Mouse (Mus musculus) liver, embryonic 15.5 days (tissue): ENCODE data around the gene Lnpk. TPM values are rescaled to one million over a fixed set of nuclear protein-coding genes. Genes with fewer than 3 reads are reported as not detected.

Experiments used
- ATAC-seq: fragments of 200-750 bp; cut with Nextera tagmentation; 2 replicates; pipeline ENCODE4 v1.8.0; 2017; ENCODE audit warnings: moderate number of reproducible peaks, mild to moderate bottlenecking, moderate library complexity; ENCODE audit not compliant: insufficient read depth
- H3K27ac ChIP-seq: fragments of 300-500 bp; sonication (generic); replicated peaks from 2 replicates; pipeline ENCODE4 v1.5.1; 2015; ENCODE audit warnings: mild to moderate bottlenecking, inconsistent platforms
- H3K27me3 ChIP-seq: fragments of 300-500 bp; sonication (generic); 2 replicates; pipeline ENCODE4 v1.6.1; 2015; ENCODE audit warnings: mild to moderate bottlenecking, inconsistent platforms
- H3K36me3 ChIP-seq: fragments of 300-500 bp; sonication (generic); replicated peaks from 2 replicates; pipeline ENCODE4 v1.6.1; 2015; ENCODE audit warnings: moderate library complexity, mild to moderate bottlenecking, inconsistent platforms
- H3K4me1 ChIP-seq: fragments of 300-500 bp; sonication (generic); replicated peaks from 2 replicates; pipeline ENCODE4 v1.6.1; 2015; ENCODE audit warnings: inconsistent platforms
- H3K4me2 ChIP-seq: fragments of 300-500 bp; sonication (generic); 2 replicates; pipeline ENCODE4 v1.6.1; 2015; ENCODE audit warnings: moderate library complexity, mild to moderate bottlenecking, inconsistent platforms
- H3K4me3 ChIP-seq: fragments of 300-500 bp; sonication (generic); replicated peaks from 2 replicates; pipeline ENCODE4 v1.5.1; 2015; ENCODE audit warnings: mild to moderate bottlenecking, inconsistent platforms
- H3K9ac ChIP-seq: fragments of 300-500 bp; sonication (generic); 2 replicates; pipeline ENCODE4 v1.6.1; 2015; ENCODE audit warnings: moderate library complexity, mild to moderate bottlenecking, inconsistent platforms
- H3K9me3 ChIP-seq: fragments of 300-500 bp; sonication (generic); replicated peaks from 2 replicates; pipeline ENCODE4 v1.6.1; 2016; ENCODE audit warnings: inconsistent platforms
- WGBS: fragments of 180-500 bp; shearing (Covaris S2); methylation state at CpG from one replicate; pipeline ENCODE4 v1.1.7; 2015; ENCODE audit warnings: mixed read lengths; ENCODE audit not compliant: insufficient replicate concordance; 5-methylcytosine and 5-hydroxymethylcytosine counted together
- polyA plus RNA-seq: library from polyadenylated mRNA; unstranded; fragments of >200 nt; fragmentation: Nextera tagmentation; extraction: Ambion mirVana; gene quantifications from 2 replicates; pipeline ENCODE4 v1.2.1, GENCODE M21; 2015

The Lnpk gene
- polyA plus RNA-seq, 1 experiment from 2014 or later: 17.3 TPM

GRCm38 (mm10) chr2:74490186-74490585 lies 89.0 kb downstream of the Lnpk start:
- H3K9me3 ChIP-seq: no peaks in the 10 kb centered on the region
- no peak overlapping the region for H3K9ac ChIP-seq
- no peaks in the 10 kb centered on the region for H3K4me1 ChIP-seq
- no peak overlapping the region for H3K4me3 ChIP-seq
- H3K27me3 ChIP-seq: no peaks in the 10 kb centered on the region
- no peaks in the 10 kb centered on the region for H3K36me3 ChIP-seq
- no peak for ATAC-seq
- 64% methylated on average over 1 of the region's 1 CpGs for whole genome bisulfite sequencing
- H3K4me2 ChIP-seq: no peak overlapping the region
- no peak overlapping the region for H3K27ac ChIP-seq

- Histone ChIP-seq H3K4me1 (no peaks in the 10 kb centered on the region), H3K9ac (no peak overlapping the region), H3K27me3 (no peaks in the 10 kb centered on the region), H3K36me3 (no peaks in the 10 kb centered on the region), H3K9me3 (no peaks in the 10 kb centered on the region), H3K27ac (no peak overlapping the region), H3K4me3 (no peak overlapping the region), H3K4me2 (no peak overlapping the region)
- no peak for ATAC-seq
- 60% methylated on average over 7 of the region's 7 CpGs for WGBS
Observed at GRCm38 (mm10) chr2:74488443-74488842, 90.8 kb downstream of the Lnpk start.

GRCm38 (mm10) chr2:74482651-74483050 lies 96.6 kb downstream of the Lnpk start:
- no peaks in the 10 kb centered on the region for H3K27me3 ChIP-seq
- H3K4me3 ChIP-seq: no peak overlapping the region
- H3K9ac ChIP-seq: no peak overlapping the region
- WGBS: 59% methylated on average over 10 of the region's 10 CpGs
- no peak for ATAC-seq
- no peak overlapping the region for H3K4me2 ChIP-seq
- H3K27ac ChIP-seq: no peak overlapping the region
- H3K9me3 ChIP-seq: no peaks in the 10 kb centered on the region
- H3K4me1 ChIP-seq: no peaks in the 10 kb centered on the region
- H3K36me3 ChIP-seq: no peaks in the 10 kb centered on the region

GRCm38 (mm10) chr2:74482086-74482485 lies 97.1 kb downstream of the Lnpk start:
- no peak for ATAC-seq
- H3K36me3 ChIP-seq: no peaks in the 10 kb centered on the region
- no peaks in the 10 kb centered on the region for H3K4me1 ChIP-seq
- H3K27me3 ChIP-seq: no peaks in the 10 kb centered on the region
- no peak overlapping the region for H3K4me3 ChIP-seq
- no peak overlapping the region for H3K9ac ChIP-seq
- WGBS: 76% methylated on average over 10 of the region's 10 CpGs
- no peak overlapping the region for H3K4me2 ChIP-seq
- no peak overlapping the region for H3K27ac ChIP-seq
- no peaks in the 10 kb centered on the region for H3K9me3 ChIP-seq

Other genes with a start within 250 kb of the Lnpk start
- not detected in 2 replicates for gene Evx2, start 80.1 kb upstream of the Lnpk start, polyA plus RNA-seq
- not detected in 2 replicates for gene Hoxd13, start 88.9 kb upstream of the Lnpk start, polyA plus RNA-seq
- not detected in 2 replicates for gene Hoxd12, start 95.6 kb upstream of the Lnpk start, polyA plus RNA-seq
- gene Hoxd11, start 100.1 kb upstream of the Lnpk start, polyA plus RNA-seq: not detected in 2 replicates
- gene Hoxd10, start 112.5 kb upstream of the Lnpk start, polyA plus RNA-seq: not detected in 2 replicates
- not detected in 2 replicates for gene Hoxd9, start 118.3 kb upstream of the Lnpk start, polyA plus RNA-seq
- 0.05 TPM in 2 replicates for gene Hoxd8, start 125.2 kb upstream of the Lnpk start, polyA plus RNA-seq
- gene Hoxd3, start 132.5 kb upstream of the Lnpk start, polyA plus RNA-seq: 0.03 TPM in 1 of 2 replicates, not detected in the other
- not detected in 2 replicates for gene Hoxd4, start 132.5 kb upstream of the Lnpk start, polyA plus RNA-seq
- not detected in 2 replicates for gene Gm28230, start 147.3 kb upstream of the Lnpk start, polyA plus RNA-seq
- 0.05 TPM in 1 of 2 replicates, not detected in the other for gene Hoxd1, start 183.5 kb upstream of the Lnpk start, polyA plus RNA-seq
- gene Mtx2, start 246.4 kb upstream of the Lnpk start, polyA plus RNA-seq: 47.1 and 55.3 TPM in 2 replicates